Mouse (Mus musculus): ENCODE data around the gene Crhr2. TPM values are rescaled to one million over a fixed set of nuclear protein-coding genes. Genes with fewer than 3 reads are reported as not detected.
A peak's percentile ranks its signal among the peaks of the same experiment; 100 is the strongest.

Crhr2 gene
- total RNA-seq (2017), result not detected in 2 replicates

DNA sequence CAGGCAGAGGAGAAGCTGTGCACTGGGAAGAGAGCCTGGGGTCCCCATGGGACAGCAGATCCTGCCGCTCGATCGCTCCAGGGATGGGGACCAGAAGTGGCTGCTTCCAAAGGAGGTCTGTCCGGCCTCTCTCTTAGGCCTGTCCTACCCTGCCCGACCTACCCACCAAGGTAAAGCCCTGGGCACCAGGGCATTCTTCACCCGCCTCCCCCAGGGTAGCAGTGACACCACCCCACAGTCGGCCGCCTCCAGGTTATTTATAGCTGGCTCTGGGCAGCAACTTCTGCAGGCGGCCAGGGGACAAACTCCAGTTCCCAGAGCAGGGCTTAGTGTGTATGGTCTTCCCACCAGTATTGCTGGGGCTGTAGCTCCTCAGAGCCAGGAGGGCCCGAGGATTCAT lies at the start of gene Crhr2:
TSS of gene Crhr2 (minus strand) at position 223 of the 400 bp plus-strand sequence.
- no peak for ATAC-seq (ENCODE audit: extremely low read depth, insufficient number of reproducible peaks, low FRiP score, poor library complexity, severe bottlenecking)

DNA sequence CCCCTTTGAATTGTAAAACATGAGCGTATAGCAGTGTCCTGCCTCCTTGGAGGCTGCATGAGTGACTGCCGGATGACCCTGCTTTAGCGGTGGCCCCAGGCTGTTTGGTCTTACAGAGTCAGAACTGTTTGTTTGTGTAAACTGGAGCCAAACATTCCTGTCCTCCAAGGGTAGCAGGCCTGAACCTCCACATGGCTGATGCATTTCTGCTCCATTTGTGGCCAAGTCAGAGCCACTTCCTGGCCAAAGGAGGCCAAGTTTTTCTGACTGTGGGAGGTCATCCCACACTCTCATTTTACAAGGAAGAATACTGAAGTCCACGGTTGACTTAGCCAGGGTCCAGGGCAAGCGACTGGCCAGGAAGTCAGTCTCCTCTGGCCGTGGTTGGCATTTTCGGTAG lies 46.7 kb upstream of the Crhr2 start:
- ATAC-seq (ENCODE audit: extremely low read depth, insufficient number of reproducible peaks, low FRiP score, poor library complexity, severe bottlenecking), result no peak

DNA sequence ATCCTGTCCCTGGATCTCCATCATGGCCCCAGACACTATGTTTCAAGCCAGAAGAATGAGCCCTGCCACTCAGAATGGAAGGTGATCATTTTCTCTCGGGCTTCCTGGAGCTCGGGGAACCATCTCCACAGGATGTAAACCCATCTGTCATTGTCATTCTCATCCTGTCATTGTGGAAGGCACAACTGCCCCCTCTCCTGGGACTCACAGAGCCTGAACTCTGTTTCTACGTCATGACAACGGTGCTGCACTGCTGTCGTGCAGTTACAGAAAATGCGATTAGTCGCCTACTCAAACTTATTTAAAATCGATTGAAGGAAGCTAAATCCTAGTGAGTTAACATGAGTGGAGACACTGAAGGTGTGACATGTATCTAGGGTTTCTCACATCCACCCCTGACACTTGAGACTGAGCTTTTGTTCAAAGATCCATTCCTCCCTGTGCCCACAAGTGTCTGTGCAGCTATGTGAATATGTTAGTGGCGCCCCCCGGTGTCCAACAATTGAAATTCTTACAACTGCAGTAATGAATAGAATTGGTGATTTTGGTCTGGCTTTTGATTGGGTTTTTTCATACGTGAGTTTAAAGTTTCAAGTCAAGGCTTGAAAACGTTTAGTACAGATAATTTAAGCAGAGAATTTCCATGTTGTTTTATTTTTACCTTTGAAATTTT lies 44.4 kb upstream of the Crhr2 start:
- ATAC-seq (ENCODE audit: extremely low read depth, insufficient number of reproducible peaks, low FRiP score, poor library complexity, severe bottlenecking), result no peak

DNA sequence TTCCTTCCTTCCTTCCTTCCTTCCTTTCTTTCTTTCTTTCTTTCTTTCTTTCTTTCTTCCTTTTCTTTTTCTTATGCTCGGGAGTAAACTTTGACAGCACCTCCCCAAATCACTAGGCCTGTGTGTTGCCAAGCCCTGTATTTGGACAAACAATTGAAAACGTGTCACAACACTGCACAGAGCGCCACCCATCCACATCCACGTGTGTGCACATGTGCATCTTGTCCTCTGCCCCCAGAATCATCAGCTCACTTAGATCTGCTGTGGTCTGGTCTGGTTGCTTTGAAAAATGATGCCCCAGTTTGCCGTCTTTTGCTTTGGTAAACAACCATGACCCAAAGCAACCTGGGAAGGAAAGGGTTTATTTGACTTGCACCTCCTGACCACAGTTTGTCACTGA lies 43.1 kb upstream of the Crhr2 start:
- no peak for ATAC-seq (ENCODE audit: extremely low read depth, insufficient number of reproducible peaks, low FRiP score, poor library complexity, severe bottlenecking)

DNA sequence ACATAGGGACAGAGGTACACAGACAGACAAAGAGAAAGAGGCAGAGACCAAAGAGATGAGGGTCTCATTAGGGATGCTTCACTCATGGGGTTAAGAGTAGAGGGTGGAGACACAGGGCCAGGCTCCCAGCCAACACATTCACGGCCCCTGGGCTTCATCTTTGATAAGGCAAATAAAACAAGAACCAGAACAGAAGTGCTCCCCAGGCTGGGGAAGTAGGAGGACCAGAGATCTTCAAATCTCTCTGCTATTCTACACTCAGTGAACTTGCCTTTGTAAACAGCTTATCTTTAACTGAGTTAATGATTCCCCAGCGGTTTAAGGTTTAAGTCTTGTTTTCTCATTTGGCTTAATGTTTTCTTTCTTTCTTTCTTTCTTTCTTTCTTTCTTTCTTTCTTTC lies 42.6 kb upstream of the Crhr2 start:
- ATAC-seq (ENCODE audit: extremely low read depth, insufficient number of reproducible peaks, low FRiP score, poor library complexity, severe bottlenecking), result no peak

DNA sequence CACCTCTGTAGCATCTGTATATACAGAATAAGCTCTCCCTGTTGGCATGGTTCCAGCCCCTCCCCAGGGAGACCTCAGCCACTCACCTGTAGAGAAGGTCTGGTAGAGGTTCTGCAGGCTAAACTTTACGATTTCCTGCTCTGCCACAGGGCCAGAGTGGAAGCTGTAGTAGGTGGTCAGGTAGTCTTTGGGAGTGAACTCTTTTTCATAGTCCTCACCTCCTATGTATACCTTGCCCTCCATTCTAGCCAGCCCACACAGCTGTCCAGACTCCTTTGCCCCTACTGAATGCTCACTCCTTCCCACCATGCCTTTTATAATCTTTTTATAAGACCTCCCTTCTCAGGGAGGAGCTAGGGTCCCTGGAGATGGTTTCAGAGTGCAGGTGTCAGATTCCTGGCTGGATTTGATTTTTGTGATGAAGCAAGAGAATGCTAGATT lies 41.9 kb upstream of the Crhr2 start, which contains the start of gene Inmt:
TSS of gene Inmt (minus strand) at position 303 of the 441 bp plus-strand sequence.
- ATAC-seq (ENCODE audit: extremely low read depth, insufficient number of reproducible peaks, low FRiP score, poor library complexity, severe bottlenecking), result no peak

DNA sequence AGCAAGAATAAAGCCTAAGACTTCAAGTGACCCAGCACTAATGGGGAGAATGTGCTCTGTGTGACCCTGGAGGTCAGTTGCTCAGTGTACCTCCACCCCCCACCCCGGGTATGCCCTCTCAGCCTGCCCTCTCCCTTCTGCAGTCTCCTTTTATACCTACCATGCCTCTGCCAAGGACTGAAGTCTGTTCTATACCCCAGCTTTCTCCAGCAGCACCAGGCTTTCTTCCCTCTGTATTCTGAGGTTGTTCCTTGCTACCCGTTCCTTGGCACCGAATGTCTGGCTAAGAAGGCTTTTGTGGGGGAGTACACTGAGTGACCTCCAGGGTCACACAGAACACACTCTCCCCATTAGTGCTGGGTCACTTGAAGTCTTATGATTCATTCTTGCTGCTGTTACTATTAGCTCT lies 41.1 kb upstream of the Crhr2 start:
- no peak for ATAC-seq (ENCODE audit: extremely low read depth, insufficient number of reproducible peaks, low FRiP score, poor library complexity, severe bottlenecking)

DNA sequence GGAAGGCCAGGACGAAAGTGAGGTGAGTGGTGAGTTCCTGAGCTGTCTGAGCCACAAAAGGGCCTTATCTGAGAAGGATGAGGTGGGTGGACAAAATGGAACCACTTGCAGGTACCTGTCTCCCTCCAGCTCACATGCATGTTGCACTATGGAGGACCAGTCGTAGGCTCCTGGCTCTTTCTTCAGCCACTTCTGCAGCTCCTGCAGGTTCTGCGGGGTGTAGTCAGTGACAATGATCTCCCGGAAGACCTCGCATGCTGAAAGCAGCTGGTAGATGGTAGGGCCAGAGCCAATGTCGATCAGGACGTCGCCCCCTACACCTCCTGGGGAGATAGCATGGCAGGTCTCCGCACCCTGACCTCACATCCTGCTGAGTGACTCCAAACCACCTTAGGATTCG lies 40.4 kb upstream of the Crhr2 start:
- ATAC-seq (ENCODE audit: extremely low read depth, insufficient number of reproducible peaks, low FRiP score, poor library complexity, severe bottlenecking), result no peak

DNA sequence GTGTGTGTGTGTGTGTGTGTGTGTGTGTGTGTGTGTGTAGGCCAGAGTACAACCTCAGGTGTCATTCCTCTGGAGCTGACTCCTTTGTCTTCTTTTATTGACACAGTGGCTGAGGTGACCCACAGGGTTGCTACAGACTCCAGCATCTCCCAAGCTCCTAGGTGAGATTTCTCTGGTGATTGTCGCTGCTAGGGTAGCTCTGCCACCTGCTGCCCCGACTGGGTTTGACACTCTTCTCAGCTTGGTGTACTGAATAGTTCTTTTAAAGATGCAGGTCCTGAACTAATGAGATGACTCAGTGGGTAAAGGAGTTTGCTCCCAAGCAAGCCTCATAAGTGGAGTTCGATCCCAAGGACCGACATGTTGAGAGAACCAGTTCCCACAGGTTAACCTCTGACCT lies 38.8 kb upstream of the Crhr2 start:
- ATAC-seq (ENCODE audit: extremely low read depth, insufficient number of reproducible peaks, low FRiP score, poor library complexity, severe bottlenecking), result no peak

DNA sequence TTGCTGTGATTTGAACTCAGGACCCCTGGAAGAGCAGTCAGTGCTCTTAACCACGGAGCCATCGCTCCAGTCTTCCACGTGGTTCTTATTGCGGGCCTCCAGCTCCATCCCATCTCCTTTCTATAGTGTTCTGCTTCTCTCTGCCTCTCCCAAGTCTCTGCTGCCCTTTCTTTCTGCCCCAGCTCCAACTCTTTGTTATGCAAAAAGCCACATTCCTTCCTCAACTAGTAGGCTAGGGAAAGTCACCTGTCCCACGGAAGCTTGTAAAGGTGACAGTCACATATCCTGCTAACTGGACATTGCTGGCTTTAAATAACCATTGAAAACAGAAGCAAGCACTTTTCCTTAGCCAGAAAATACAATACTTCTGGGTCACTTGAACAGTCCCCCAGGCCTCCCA lies 37.0 kb upstream of the Crhr2 start:
- ATAC-seq (ENCODE audit: extremely low read depth, insufficient number of reproducible peaks, low FRiP score, poor library complexity, severe bottlenecking), result no peak

DNA sequence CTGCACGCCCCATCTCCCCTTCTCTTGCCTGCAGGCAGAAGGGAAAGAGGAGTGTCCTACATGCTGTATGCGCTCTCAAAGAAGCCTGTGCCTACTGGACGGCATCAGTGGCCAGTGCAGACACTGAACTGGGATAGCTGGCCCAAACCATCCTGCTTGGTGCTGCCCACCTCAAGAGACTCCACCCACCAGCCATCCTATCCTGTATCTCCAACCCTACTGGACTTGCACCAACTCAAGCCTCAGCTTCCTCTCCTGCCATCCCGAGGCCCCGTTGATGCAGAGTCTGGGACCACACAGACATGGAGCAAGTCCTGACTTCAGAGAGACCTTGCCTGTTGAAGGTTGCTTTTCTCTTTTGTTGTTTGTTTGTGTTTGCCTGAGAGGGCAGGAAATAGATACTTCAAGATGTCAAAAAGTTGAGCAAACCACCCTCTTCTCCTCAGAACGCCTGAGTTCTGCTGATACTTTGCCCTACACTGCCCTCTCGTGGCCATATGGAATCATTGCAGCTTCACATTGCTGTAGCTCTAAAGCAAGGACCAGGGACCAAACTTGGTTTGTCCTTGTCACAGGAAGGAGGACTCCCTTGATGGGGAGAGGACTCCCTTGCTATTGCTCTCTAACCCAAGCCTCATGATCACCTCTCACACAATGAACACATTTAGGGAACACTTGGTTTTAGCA lies 34.1 kb upstream of the Crhr2 start:
- peak; percentile 57; the same call in 1 of the 2 replicates for ATAC-seq (ENCODE audit: extremely low read depth, insufficient number of reproducible peaks, low FRiP score, poor library complexity, severe bottlenecking)

DNA sequence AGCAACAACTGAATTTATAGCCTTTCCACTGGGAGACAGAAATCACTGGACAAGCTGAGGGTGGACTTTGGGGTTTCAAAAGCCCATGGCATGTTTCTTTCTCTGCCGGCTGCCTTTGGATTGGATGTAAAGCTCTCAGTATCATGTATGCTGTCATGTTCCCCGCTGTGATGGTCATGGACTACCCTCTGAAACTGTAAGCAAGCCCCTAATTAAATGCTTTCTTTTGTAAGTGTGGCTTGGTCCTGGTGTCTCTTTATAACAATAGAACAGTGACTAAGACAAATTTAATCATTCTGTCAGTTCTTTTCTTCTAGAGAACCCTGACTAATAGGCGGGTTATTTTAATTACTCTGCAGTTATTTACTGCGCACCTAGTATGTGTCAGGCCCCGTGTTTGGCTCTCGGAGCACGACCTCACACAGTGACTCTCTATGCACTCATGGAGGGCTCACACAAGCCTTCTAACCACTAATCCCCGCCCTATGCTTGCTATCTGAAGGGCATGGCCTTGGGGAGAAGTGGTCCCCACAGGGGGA lies 30.3 kb upstream of the Crhr2 start:
- no peak for ATAC-seq (ENCODE audit: extremely low read depth, insufficient number of reproducible peaks, low FRiP score, poor library complexity, severe bottlenecking)

DNA sequence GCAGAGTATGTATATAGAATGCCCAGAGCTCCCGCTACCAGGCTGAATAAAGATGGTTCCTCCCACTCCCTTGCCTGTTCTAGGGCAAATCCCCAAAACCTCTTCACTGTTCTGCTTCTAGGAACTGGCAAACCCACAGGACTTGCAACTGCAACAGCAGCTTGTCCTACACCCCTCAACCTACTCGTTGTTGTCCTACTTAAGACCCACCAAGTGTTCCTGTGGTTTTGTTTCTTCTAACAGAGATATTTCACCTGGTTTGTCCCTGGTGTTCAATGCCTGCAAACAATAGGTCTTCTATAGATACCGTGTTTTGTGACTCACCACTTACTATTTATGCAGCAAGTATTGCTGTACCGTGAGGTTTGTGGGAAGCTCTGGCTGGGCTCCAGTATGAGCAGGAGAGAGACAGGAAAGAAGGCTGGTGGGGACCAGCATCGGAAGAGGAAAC lies 28.5 kb upstream of the Crhr2 start:
- ATAC-seq (ENCODE audit: extremely low read depth, insufficient number of reproducible peaks, low FRiP score, poor library complexity, severe bottlenecking), result no peak

DNA sequence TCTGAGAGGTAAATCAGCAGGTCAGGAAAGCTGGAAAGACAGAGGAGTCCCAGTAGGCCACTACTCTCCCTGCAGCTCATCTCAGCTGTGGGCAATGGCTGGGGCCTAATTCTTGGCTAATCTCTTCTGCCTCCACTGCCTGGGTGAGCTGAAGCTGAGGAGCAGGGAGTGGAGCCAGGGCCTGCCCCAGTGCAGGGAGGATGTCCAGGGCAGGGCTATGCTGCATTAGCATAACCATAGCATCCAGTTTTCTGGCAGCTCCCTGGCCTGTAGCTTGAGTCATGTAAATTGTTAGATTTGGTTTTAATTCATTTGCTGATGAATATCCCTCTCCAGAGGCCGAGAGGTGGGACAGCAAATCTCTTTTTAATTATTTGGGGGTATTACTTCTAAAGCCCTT lies 26.4 kb upstream of the Crhr2 start:
- no peak for ATAC-seq (ENCODE audit: extremely low read depth, insufficient number of reproducible peaks, low FRiP score, poor library complexity, severe bottlenecking)

DNA sequence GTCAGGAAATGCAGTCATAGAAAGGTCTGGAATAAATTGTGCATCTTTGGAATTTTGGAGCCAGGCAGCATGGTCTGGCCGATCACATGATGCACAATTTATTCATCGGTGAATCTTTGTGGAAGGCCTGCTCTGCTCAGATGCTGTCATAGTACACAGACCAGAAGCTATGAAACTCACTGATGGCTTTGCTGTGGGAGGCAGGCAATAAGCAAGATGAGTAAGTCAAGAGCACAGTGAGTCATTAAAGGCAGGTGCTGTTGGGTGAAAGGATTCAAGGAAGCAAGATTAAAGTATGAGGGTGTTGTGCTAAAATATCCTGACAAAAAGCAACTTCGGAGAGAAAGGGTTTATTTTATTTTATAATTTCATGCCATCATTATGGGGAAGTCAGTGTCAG lies 19.4 kb upstream of the Crhr2 start:
- no peak for ATAC-seq (ENCODE audit: extremely low read depth, insufficient number of reproducible peaks, low FRiP score, poor library complexity, severe bottlenecking)

DNA sequence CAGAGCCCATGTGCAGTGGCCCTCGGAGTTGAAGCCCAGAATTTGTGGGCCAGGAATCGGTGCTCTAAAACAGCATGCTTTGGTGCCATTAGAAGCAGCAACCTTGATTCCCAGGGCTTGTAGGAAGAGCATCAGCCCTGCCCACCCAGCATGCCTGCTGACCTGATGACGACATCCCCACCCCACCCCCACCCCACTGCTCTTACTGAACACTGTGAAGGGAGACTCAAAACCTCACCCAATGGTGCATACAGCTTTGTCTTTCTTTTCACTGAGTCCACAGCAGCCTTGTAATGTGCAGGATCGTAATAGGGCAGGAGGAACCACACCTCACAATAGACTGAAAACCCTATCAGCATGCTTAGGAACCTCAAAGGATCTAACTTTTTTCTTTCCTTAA lies 13.3 kb upstream of the Crhr2 start:
- ATAC-seq (ENCODE audit: extremely low read depth, insufficient number of reproducible peaks, low FRiP score, poor library complexity, severe bottlenecking), result no peak

DNA sequence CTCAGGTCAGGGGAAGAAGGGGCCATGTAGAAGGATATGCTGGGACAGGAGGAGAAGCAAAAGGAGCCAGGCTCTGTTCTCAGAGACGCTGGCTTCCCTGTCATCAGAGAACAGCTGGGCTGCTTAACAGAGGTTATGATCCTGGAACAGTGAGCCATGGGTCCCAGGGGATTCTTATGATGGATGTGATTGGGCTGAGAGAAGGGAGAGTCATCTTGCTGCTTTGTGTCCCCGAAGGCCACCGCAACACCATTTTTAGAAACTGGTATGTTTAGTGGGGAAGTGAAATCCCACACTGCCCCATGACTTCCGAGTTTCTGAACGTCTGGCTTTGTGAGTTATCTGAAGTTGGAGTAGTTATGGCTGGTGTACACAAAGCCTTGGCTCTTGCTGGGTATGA lies 12.5 kb upstream of the Crhr2 start:
- no peak for ATAC-seq (ENCODE audit: extremely low read depth, insufficient number of reproducible peaks, low FRiP score, poor library complexity, severe bottlenecking)

DNA sequence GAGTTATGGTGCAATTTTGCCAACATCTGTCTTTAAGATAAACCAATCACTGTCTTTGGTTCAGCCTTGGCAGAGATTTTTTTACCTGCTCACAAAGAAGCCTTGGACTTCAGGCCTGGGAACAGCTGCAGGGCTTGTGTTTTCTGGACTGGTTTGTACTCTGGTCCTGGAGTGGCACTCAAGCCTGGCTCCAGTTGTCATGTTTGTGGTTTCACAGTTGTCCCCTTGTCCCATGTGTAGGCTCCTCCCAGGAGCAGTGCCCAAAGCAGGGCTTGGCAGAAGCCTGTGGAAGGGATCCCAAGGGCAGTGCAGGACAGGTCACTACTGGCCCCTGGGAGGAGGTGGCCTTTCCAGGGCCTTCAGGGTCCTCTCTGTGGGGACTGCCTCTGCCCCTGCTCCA lies 5.5 kb upstream of the Crhr2 start:
- no peak for ATAC-seq (ENCODE audit: extremely low read depth, insufficient number of reproducible peaks, low FRiP score, poor library complexity, severe bottlenecking)

DNA sequence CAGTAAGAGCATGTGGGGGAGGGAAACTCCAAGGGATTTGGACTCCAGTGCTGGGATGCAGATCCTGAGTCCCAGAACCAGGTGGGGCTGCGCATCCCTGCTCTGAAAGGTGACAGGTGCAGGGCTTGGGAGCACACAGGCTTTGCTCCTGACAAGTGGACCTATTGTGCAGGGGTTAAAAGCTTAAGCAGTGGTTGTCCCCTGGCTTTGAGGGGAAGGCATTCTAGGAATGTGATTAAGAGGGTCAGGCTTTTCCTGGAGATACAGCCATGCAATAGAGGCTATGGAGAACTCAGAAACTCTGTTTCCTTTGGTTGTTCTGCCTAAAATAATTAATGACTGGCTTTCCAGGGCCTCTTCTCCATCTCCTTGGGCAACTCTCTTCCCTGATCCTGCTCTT lies 609 bp upstream of the Crhr2 start:
- no peak for ATAC-seq (ENCODE audit: extremely low read depth, insufficient number of reproducible peaks, low FRiP score, poor library complexity, severe bottlenecking)

DNA sequence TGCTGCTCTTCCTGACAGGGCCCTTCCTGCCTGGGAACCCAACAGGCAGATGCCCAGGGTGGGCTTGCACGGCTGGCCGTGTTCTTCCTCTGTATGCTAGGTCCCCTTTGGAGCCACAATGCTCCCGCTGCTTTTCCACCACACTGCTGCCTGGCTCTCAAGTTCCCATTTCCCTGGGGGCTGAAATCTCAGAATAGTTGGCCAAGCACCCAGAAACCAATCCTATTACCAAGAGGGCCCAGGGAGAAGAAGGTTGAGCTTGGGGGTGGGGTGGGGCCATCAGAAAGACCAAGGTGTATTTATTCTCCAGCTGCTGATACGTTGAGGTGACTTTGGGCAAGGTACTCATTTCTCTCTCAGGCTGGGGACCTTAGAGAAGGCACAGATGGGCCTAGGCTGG lies 1.5 kb downstream of the Crhr2 start:
- ATAC-seq (ENCODE audit: extremely low read depth, insufficient number of reproducible peaks, low FRiP score, poor library complexity, severe bottlenecking), result no peak
